Mouse (Mus musculus) embryonic fibroblast, embryonic 13.5 days (primary cell): ENCODE results near the gene Nop10.

Experiments used
- CTCF ChIP-seq: IDR thresholded peaks from 2 replicates; pipeline ENCODE4 v1.5.1; 2011; ENCODE audit warnings: mild to moderate bottlenecking, control low read depth, low read length, moderate library complexity, borderline replicate concordance; ENCODE audit not compliant: insufficient read depth
- POLR2A ChIP-seq: IDR thresholded peaks from 2 replicates; pipeline ENCODE4 v1.6.1; 2011; ENCODE audit warnings: low read depth, mild to moderate bottlenecking, control low read depth, low read length, moderate library complexity

- no peak for TF ChIP-seq CTCF
- no peak for TF ChIP-seq POLR2A
Measured at GRCm38 (mm10) chr2:112249780-112250453, 11.8 kb upstream of the Nop10 start.
